ENCODE assay signal across 15 mouse cellular contexts in genomic region chr1:131872856-131873255, GRCm38 (mm10).
"Had no signal": no experiment of that assay in that cellular context is flagged by ENCODE, and none has a peak within 500 bp of the region (broad histone marks: within the 10 kb centered on the region; RNA-seq: fewer than 3 reads in every experiment).

No protein-coding gene starts in this region.

- H3K27ac ChIP-seq: liver, embryonic 15.5 days; lung, embryonic 15.5 days; macrophage; midbrain, embryonic 12.5 days; neural tube, embryonic 12.5 days had no signal

- H3K4me3 ChIP-seq: liver, embryonic 15.5 days; lung, embryonic 15.5 days; megakaryocyte, embryonic 14.5 days; midbrain, embryonic 12.5 days; neural tube, embryonic 12.5 days had no signal

- H3K9me3 ChIP-seq: liver, embryonic 15.5 days; lung, embryonic 15.5 days; midbrain, embryonic 12.5 days; neural tube, embryonic 12.5 days had no signal

- H3K36me3 ChIP-seq: liver, embryonic 15.5 days; lung, embryonic 15.5 days; midbrain, embryonic 12.5 days; neural tube, embryonic 12.5 days had no signal

- H3K4me1 ChIP-seq: lung, embryonic 15.5 days had no signal

- H3K9ac ChIP-seq: liver, embryonic 15.5 days; liver, postnatal 0 days; lung, embryonic 15.5 days; midbrain, embryonic 12.5 days; neural tube, embryonic 12.5 days had no signal

- H3K27me3 ChIP-seq: liver, embryonic 15.5 days; lung, embryonic 15.5 days; megakaryocyte, embryonic 14.5 days; neural tube, embryonic 12.5 days had no signal

- DNase-seq: liver, postnatal 0 days; lung, adult 2 months; lung, postnatal 14 days; lung, postnatal 36 days; midbrain, embryonic 14.5 days; right cerebral cortex, postnatal 14 days; thymus, adult 18-20 months; thymus, postnatal 14 days; thymus, postnatal 36 days had no signal

- H3K4me2 ChIP-seq: liver, embryonic 15.5 days; lung, embryonic 15.5 days; midbrain, embryonic 12.5 days; neural tube, embryonic 12.5 days had no signal
